Mouse (Mus musculus) cerebellum, postnatal 25 days (tissue): Measurements from ENCODE around the gene Dnah7c.
"Not testable (repeated sequence)": the region's sequence is repeated elsewhere in the genome, so short reads cannot be mapped to it uniquely, and the experiment has no call there.

ENCODE experiments used
- DNase-seq, 2 experiments: peaks; one replicate each; pipeline ENCODE4 v3.0.0; 2021; ENCODE audit warnings: mixed read lengths in 2 of 2

Gene Dnah7c

DNA sequence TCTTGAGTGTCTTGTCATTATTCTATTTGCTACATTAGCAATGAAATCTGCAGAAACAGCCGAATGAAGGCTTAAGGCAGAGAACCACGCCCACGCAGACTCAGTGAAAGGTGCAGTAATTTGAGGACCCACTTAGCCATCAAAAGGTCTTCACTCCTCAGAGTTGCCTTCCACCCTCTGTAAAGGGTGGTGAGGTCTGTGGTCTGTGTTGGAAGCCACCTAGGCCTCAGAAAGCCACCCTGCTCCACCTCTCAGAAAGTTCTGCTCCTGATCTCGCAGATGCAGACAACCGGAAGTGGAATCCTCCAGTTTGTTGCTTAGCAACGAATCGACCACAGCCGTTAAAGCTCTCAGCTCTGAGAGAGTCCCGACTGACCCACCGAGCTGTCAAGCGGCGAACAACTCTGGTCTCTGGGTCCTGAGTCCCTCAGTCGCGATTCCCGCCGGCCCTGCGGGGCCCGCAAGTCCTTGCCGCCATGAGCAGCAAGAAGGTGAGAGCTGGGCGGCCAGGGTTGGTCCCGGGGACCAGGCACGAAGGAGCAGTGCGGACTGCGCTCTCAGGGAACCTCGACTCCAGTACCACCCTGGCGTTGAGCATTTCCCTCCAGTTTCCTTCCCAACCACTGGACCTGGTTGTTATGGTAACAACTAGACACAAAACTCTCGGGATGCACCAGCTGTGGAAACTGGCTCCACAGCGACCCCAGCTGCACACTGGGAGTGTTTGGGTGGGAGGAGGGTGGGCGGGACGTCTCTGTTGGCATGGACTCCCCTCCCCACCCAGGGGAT lies at the start of gene Dnah7c:
Gene Dnah7c (plus strand): TSS at position 456 of the 789 bp plus-strand sequence.
- peak in 1 of 2 experiments; percentile 9 for DNase-seq

- DNase-seq, result not testable (repeated sequence)
Observed at GRCm38 (mm10) chr1:46380641-46381040, 44.8 kb upstream of the Dnah7c start.

GRCm38 (mm10) chr1:46394681-46395297 lies 30.6 kb upstream of the Dnah7c start:
- not testable (repeated sequence) for DNase-seq

DNA sequence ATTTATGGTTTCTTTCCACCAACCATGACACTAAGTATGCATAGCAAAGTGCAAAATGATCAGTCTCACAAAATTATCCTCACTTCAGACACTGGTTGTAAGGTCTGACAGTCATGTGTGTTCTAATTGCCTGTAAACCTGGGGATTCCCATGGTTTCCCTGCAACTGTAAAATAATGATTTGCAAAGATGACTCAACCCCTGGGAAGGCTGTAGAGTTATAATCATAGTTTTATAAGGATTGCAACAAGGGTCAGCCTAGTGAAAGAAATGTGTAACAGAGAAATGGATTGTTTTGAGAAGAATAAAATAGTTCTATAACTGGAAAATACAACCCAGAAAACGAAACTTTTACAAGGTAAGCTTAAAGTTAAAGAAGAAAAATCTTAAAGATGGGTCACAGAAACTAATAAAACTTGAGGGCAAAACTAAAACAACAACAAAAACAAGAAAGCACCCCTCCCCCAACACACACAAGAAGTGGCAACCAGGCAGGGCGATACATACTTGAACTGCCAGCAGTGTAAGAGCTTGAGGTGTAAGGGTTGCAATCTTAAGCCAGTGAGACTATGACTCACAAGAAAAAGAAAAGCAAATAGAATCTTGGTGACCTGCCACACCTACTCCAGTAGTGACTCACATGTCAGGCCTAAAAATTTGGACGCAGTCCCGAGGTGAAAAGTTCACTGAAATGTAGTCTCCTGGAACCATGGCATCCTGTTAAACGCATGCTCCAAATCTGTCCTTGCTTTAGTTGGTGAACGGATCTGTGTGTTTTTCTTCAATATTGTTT lies 16.9 kb upstream of the Dnah7c start:
- DNase-seq, result no peak

- DNase-seq, result not testable (repeated sequence)
Observed at GRCm38 (mm10) chr1:46414798-46415197, 10.6 kb upstream of the Dnah7c start.

DNA sequence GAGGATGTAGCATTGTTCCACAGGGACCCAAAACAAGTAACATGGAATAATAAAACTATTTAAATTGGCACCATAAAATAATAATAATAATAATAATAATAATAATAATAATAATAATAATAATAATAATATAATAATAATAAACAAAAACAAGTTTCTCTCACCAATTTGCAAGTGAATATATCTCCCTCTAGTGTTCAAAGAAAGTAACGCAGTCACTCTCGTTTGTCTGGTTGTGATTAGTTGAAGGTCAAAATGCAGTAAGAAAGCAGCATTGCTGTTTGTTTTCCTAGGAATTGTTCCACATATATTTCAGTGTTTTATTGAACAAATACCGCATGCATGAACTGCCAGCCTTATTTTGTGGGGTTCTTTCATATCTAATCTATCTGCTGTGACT lies 8.4 kb upstream of the Dnah7c start:
- DNase-seq, result not testable (repeated sequence)

GRCm38 (mm10) chr1:46418966-46419365 lies 6.4 kb upstream of the Dnah7c start:
- not testable (repeated sequence) for DNase-seq

DNA sequence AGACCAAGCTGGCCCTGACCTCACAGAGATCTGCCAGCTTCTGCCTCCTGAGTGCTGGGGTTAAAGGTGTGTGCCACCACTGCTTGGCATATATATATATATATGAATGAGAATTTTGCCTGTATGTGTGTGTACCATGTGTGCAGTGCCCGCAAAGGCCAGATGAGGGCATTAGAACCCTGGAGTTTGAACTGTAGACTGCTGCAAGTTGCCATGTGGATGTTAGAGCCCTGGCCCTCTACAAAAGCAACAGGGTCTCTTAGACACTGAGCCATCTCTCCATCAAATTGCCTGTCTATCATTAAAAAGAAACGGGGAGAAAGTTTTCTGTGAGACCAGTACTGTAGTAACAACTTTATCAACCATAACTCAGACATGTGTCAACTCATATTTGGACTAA lies 3.0 kb downstream of the Dnah7c start:
- DNase-seq, result no peak

- DNase-seq, result not testable (repeated sequence)
Observed at GRCm38 (mm10) chr1:46514671-46515070, 89.3 kb downstream of the Dnah7c start.

- DNase-seq, result no peak
Observed at GRCm38 (mm10) chr1:46521032-46521431, 95.6 kb downstream of the Dnah7c start.

- not testable (repeated sequence) for DNase-seq
Observed at GRCm38 (mm10) chr1:46526537-46526936, 101.1 kb downstream of the Dnah7c start.

DNA sequence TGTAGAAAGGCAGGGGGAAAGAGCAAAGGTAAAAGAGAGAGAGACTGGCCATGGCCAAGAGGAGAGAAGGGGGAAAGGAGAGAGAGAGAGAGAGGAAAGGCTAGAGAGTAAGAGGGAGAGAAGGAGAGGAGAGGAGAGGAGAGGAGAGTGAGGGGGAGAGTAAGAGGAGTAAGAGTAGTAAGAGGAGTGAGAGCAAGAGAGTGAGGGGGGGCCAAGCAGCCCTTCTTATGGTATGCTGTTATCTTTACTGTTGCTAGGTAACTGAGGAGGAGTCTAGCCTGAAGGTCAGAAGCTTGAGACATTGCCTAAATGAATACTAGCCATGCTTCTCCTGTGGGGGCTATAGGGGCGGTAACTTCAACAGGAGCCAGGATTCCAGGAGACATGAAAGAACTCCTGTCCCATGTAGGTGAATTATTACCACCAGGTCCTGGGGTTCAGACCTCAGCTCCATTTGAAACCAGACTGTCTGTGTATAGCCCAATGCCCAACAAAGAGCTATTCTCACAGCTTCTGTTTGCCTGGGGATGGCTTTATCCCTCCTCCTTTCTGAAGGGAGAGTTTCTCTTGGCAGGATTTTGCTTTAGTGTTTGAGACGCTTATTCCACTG lies 119.5 kb downstream of the Dnah7c start:
- DNase-seq, result no peak

GRCm38 (mm10) chr1:46580385-46580784 lies 155.0 kb downstream of the Dnah7c start:
- DNase-seq, result no peak

GRCm38 (mm10) chr1:46593826-46594225 lies 168.4 kb downstream of the Dnah7c start:
- DNase-seq, result not testable (repeated sequence)

DNA sequence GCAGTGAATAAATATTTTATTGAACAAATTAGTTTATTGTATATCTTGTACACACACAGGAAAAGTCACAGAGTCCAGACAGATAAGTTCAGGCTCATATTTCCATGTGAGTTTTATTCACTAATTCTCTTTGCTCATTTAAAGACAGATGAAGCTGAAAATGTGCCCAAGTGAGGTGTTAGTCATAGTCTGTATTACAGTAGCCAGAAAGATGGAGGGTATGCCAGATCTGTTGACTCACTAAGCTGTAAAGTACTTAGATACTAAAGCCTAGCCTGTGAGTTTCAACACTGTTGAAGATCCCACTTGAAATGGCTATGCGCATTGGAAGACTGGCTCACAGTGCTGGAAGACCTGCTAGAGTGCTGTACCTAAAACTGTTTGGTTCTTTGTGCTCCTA lies 171.0 kb downstream of the Dnah7c start:
- not testable (repeated sequence) for DNase-seq

DNA sequence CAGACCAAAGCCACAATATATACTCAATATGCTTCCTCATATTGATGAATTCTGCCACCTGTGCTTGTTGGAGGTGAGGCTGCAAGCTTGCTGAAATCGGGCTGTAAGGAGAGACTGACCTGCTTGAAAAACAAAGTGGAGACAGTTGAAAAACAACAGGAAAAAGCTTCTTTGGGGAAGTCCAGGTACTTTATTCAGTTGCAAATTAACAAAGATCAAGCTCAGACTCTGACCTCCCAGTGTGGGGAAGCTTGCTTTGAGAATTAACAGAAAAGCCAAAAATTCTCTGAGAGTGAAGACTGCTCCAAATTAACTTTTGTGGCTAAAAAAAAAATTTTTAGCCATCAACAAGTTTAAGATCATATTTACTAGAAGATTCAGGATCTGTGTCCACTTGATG lies 194.9 kb downstream of the Dnah7c start:
- no peak for DNase-seq

GRCm38 (mm10) chr1:46625914-46626313 lies 200.5 kb downstream of the Dnah7c start:
- DNase-seq, result not testable (repeated sequence)

DNA sequence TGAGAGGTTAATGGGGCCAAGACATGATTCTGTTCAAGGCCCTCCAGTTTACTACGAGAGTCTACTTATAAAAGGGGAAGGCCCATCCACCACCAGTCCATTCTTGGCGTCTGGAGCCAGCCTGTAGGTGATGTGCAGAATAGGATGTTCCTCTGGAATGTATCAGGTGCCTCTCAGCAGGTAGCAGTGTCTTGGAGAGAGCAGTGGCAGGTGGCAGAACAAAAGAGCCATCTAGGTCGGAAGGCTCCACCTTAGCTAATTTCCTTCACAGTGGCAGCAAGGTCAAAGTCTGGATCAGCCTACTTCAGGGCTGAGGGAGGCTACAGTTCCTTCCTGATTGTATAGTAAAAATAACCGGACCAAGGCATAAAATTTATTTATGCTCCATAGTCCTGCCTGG lies 224.4 kb downstream of the Dnah7c start:
- DNase-seq, result not testable (repeated sequence)

DNA sequence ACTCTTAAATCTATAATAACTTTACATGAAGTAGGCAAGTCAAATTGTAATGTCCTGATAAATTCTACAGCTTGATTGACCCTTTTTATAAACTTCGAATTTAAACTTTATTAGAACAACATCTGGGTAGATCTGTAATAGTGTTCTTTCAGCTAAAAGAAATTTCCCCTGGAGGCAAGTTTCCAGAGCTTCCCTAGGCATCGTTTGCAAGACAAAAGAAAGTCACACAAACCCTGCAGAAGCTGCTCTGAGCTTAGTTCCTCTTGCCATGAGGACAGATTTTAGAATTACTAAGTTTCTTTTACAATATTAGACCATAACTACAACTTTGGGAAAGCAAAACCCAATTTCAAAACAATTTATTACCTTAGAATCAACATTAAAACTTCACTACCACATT lies 227.3 kb downstream of the Dnah7c start:
- DNase-seq, result not testable (repeated sequence)

DNA sequence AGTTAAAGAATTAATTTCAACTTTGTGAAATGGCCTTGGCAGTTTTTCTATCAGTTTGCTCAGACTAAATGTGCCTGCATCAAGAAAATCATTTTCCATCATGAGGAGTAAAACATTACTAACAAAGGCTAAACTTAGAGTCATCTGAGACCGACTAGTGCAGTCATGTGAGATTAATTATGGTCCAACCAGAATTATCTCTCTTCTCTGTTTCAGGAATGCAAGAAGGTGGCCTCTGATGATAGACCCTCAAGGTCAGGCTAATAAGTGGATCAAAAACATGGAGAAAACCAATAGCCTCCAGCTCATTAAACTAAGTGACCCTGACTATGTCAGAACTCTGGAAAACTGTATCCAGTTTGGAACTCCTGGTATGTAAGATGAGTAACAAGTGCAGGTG lies 299.4 kb downstream of the Dnah7c start:
- not testable (repeated sequence) for DNase-seq

GRCm38 (mm10) chr1:46725266-46725665 lies 299.9 kb downstream of the Dnah7c start:
- DNase-seq, result no peak

DNA sequence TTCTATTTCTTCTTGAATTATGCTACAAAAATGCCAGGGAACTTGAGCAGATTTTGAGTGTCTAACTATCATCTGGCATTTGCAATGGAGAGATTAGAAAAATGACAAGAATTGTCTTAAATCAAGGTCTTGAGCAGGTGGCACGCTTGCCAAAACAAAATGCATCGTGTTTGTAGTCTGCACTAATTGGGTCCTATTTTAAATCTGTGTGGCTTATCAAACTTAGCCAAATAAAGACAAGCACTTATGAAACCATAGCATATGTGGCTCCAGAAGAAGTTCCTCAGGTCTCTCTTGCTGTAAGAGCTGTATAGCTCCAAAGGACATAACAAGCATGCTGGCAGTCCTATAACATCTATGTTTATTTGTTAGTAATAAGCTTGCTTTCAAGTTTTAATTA lies 300.3 kb downstream of the Dnah7c start:
- not testable (repeated sequence) for DNase-seq

DNA sequence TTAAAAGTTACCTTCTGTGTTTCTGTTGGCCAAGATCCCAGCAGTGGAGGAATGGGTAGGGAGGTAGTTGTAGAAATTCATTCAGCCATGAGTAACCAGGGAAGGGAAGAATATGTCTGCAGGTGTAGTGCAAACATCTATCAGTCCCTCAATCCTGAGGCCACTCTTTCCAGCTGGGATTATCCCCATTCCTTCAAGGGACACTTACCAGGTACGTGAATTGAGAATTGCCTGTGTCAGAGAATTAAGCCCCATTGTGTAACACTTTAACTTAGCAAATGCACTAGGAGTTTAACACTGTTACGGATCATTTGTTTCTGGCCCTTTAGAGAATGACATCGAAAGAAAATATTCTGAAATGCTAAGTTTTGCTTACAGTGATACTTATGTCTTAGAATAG lies 304.3 kb downstream of the Dnah7c start:
- DNase-seq, result not testable (repeated sequence)
